Mouse (Mus musculus): Measurements from ENCODE around the gene Carmil3. TPM values are rescaled to one million over a fixed set of nuclear protein-coding genes. Genes with fewer than 3 reads are reported as not detected.

The Carmil3 gene
- polyA plus RNA-seq, 2 experiments from 2014 or later: not detected

GRCm38 (mm10) chr14:55544334-55544733 lies 53.9 kb downstream of the Carmil3 start:
- no peak for ATAC-seq

- ATAC-seq: no peak
Observed at GRCm38 (mm10) chr14:55550191-55550590, 59.7 kb downstream of the Carmil3 start.

- ATAC-seq: no peak
Observed at GRCm38 (mm10) chr14:55551347-55551746, 60.9 kb downstream of the Carmil3 start.

GRCm38 (mm10) chr14:55551794-55552193 lies 61.3 kb downstream of the Carmil3 start:
- ATAC-seq: no peak

DNA sequence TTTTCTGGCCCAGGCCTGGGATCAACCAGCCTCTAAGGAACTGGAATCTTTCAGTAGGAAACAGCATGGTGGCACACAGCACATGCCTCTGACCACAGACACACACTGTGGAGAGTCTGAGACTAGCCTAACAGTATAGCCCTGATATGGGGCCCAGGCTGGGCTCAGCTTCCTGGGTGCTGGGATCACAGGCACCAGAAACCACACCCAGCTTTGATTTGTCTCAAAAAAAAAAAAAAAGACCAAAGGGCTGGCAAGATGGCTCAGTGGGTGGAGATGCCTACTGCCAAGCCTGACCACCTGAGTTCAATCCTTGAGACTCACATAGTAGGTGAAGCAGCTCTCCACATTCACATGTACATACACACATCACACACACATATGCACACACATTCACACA lies 64.2 kb downstream of the Carmil3 start:
- no peak for ATAC-seq

- ATAC-seq: no peak
Observed at GRCm38 (mm10) chr14:55555788-55556187, 65.3 kb downstream of the Carmil3 start.

DNA sequence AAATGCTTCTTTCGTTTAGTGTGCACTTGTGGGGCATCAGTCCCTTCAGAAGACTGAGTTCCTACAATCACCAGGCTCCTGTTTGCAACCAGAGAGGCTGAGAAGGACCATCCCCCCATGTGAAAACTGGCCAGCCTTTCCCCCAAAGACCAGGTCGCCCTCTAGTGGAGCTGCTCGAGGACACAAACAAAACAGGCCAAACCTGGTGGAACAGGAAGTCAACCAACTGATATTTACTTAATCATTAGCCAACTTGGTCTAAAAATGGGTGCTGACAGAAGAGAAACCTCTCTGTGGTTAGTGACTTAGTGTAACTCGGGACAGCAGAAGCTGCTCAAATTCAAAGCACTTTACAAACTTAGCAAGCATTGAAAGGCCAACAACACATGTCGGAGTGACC lies 66.6 kb downstream of the Carmil3 start:
- ATAC-seq: no peak

DNA sequence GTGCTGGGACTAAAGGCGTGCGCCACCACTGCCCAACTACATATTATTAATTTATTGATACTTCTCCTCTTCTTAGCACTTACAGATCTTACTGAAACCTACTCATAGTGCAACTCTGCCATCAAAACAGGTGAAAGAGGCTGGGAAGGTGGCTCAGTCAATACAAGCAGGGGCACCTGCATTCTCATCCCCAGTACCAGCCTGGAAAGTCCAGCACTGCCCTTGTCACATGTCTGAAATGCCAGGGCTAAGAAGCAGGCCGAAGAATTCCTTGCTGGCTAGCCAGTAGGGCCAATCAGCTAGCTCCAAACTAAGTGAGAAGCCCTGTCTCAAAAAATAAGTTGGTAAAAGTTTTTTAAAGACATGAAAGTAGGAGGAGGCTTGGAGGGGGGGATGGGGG lies 67.1 kb downstream of the Carmil3 start:
- no peak for ATAC-seq

Other genes starting within 250 kb of the Carmil3 start
- gene Dhrs4, start 11.9 kb upstream of the Carmil3 start, polyA plus RNA-seq (2017; shearing (Covaris generic)): 10 to 100 TPM; 39.2 to 42.2 TPM
- not detected for gene Cpne6, start 19.8 kb downstream of the Carmil3 start, polyA plus RNA-seq (2017; shearing (Covaris generic))
- gene Nrl, start 34.3 kb downstream of the Carmil3 start, polyA plus RNA-seq (2017; shearing (Covaris generic)): under 1 TPM in 1 of 2 experiments, not detected in 1; 0.07 TPM
- 10 to 100 TPM; 23.6 to 33.4 TPM for gene Pck2, start 49.6 kb downstream of the Carmil3 start, polyA plus RNA-seq (2017; shearing (Covaris generic))
- 10 to 100 TPM; 95.9 to 97.4 TPM for gene Dcaf11, start 69.4 kb downstream of the Carmil3 start, polyA plus RNA-seq (2017; shearing (Covaris generic))
- gene A730061H03Rik, start 69.8 kb downstream of the Carmil3 start, polyA plus RNA-seq (2017; shearing (Covaris generic)): not detected
- not detected for gene Fitm1, start 85.0 kb downstream of the Carmil3 start, polyA plus RNA-seq (2017; shearing (Covaris generic))
- 100 to 1,000 TPM; 700 to 830 TPM for gene Psme1, start 87.5 kb downstream of the Carmil3 start, polyA plus RNA-seq (2017; shearing (Covaris generic))
- 10 to 100 TPM; 25.2 to 28.6 TPM for gene Emc9, start 94.7 kb downstream of the Carmil3 start, polyA plus RNA-seq (2017; shearing (Covaris generic))
- 100 to 1,000 TPM; 980 to 996 TPM for gene Psme2, start 100.5 kb downstream of the Carmil3 start, polyA plus RNA-seq (2017; shearing (Covaris generic))
- 10 to 100 TPM; 32.6 to 33.3 TPM for gene Rnf31, start 101.1 kb downstream of the Carmil3 start, polyA plus RNA-seq (2017; shearing (Covaris generic))
- gene Irf9, start 112.9 kb downstream of the Carmil3 start, polyA plus RNA-seq (2017; shearing (Covaris generic)): 100 to 1,000 TPM; 129 to 164 TPM
- 1 to 10 TPM; 1.3 to 1.9 TPM for gene Rec8, start 127.4 kb downstream of the Carmil3 start, polyA plus RNA-seq (2017; shearing (Covaris generic))
- gene Ipo4, start 145.3 kb downstream of the Carmil3 start, polyA plus RNA-seq (2017; shearing (Covaris generic)): 10 to 100 TPM; 29.2 to 30.6 TPM
- not detected for gene Gm49378, start 147.2 kb downstream of the Carmil3 start, polyA plus RNA-seq (2017; shearing (Covaris generic))
- 10 to 100 TPM; 38.8 to 49.2 TPM for gene Tm9sf1, start 153.2 kb downstream of the Carmil3 start, polyA plus RNA-seq (2017; shearing (Covaris generic))
- gene Tssk4, start 159.5 kb downstream of the Carmil3 start, polyA plus RNA-seq (2017; shearing (Covaris generic)): 1 to 10 TPM in 1 of 2 experiments, under 1 TPM in 1; 0.57 to 2.1 TPM
- 10 to 100 TPM; 87.8 to 88.5 TPM for gene Mdp1, start 169.9 kb downstream of the Carmil3 start, polyA plus RNA-seq (2017; shearing (Covaris generic))
- 10 to 100 TPM; 23.7 to 25.9 TPM for gene Gmpr2, start 181.3 kb downstream of the Carmil3 start, polyA plus RNA-seq (2017; shearing (Covaris generic))
- gene Nedd8, start 181.5 kb downstream of the Carmil3 start, polyA plus RNA-seq (2017; shearing (Covaris generic)): 100 to 1,000 TPM; 361 to 408 TPM
- 10 to 100 TPM; 23.4 to 28.3 TPM for gene Tinf2, start 191.2 kb downstream of the Carmil3 start, polyA plus RNA-seq (2017; shearing (Covaris generic))
- not detected for gene Tgm1, start 223.3 kb downstream of the Carmil3 start, polyA plus RNA-seq (2017; shearing (Covaris generic))
- gene Rabggta, start 231.6 kb downstream of the Carmil3 start, polyA plus RNA-seq (2017; shearing (Covaris generic)): 10 to 100 TPM; 53.3 to 60.8 TPM